Mouse (Mus musculus) embryonic facial prominence, embryonic 13.5 days (tissue): ENCODE results near the gene Dhx9. TPM values are rescaled to one million over a fixed set of nuclear protein-coding genes. Genes with fewer than 3 reads are reported as not detected.
"Not testable (repeated sequence)": the region's sequence is repeated elsewhere in the genome, so short reads cannot be mapped to it uniquely, and the experiment has no call there.

ENCODE experiments used
- ATAC-seq: fragments of 200-750 bp; cut with Nextera tagmentation; 2 replicates; pipeline ENCODE4 v1.8.0; 2017; ENCODE audit warnings: low read depth; ENCODE audit not compliant: insufficient number of reproducible peaks, insufficient read depth, low FRiP score, low TSS enrichment
- H3K27ac ChIP-seq: fragments of 300-500 bp; sonication (generic); 2 replicates; pipeline ENCODE4 v1.5.1; 2015; ENCODE audit warnings: moderate library complexity, mild to moderate bottlenecking, inconsistent platforms
- H3K27me3 ChIP-seq: fragments of 300-500 bp; sonication (generic); 2 replicates; pipeline ENCODE4 v1.6.1; 2015; ENCODE audit warnings: mild to moderate bottlenecking, inconsistent platforms
- H3K36me3 ChIP-seq: fragments of 300-500 bp; sonication (generic); 2 replicates; pipeline ENCODE4 v1.6.1; 2015; ENCODE audit warnings: mild to moderate bottlenecking, inconsistent platforms
- H3K4me1 ChIP-seq: fragments of 300-500 bp; sonication (generic); 2 replicates; pipeline ENCODE4 v1.6.1; 2015; ENCODE audit warnings: inconsistent platforms
- H3K4me2 ChIP-seq: fragments of 300-500 bp; sonication (generic); 2 replicates; pipeline ENCODE4 v1.6.1; 2015; ENCODE audit warnings: moderate library complexity, mild to moderate bottlenecking, inconsistent platforms
- H3K4me3 ChIP-seq: fragments of 300-500 bp; sonication (generic); 2 replicates; pipeline ENCODE4 v1.5.1; 2015; ENCODE audit warnings: mild to moderate bottlenecking, inconsistent platforms
- H3K9ac ChIP-seq: fragments of 300-500 bp; sonication (generic); 2 replicates; pipeline ENCODE4 v1.6.1; 2015; ENCODE audit warnings: mild to moderate bottlenecking, inconsistent platforms
- H3K9me3 ChIP-seq: fragments of 300-500 bp; sonication (generic); 2 replicates; pipeline ENCODE4 v1.6.1; 2016; ENCODE audit warnings: inconsistent platforms
- WGBS: fragments of 180-500 bp; shearing (Covaris S2); methylation state at CpG from one replicate; pipeline ENCODE4 v1.1.7; 2015; ENCODE audit warnings: mixed read lengths; 5-methylcytosine and 5-hydroxymethylcytosine counted together
- polyA plus RNA-seq: library from polyadenylated mRNA; unstranded; fragments of >200 nt; fragmentation: Nextera tagmentation; extraction: Ambion mirVana; gene quantifications from 2 replicates; pipeline ENCODE4 v1.2.1, GENCODE M21; 2015

Dhx9 gene
- polyA plus RNA-seq, 1 experiment from 2014 or later = 49.0 TPM

DNA sequence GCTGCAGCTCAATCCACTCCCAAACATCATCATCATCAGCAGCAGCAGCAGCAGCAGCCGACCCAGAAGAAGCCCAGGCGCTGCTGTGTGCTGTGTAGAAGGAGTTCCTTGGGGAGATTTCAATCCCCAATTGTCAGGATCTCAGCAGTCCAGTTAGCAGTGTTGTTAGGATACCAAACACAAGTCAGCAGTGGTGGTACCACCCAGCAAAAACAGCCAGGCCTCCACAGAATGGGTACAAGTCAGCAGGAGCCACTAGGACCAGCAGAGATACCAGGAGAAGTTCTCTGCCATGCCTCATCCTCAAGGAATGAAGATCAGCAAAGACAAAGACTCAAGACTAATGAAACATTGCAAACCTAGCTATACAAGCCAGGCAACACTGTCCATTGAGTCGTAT, 45.8 kb downstream of the Dhx9 start:
- Histone ChIP-seq H3K9me3 (no peaks in the 10 kb centered on the region), H3K27me3 (no peaks in the 10 kb centered on the region), H3K4me1 (no peaks in the 10 kb centered on the region), H3K36me3 (peaks cover 4% of the 10 kb centered on the region), H3K9ac (no peak overlapping the region), H3K27ac (no peak overlapping the region), H3K4me2 (no peak overlapping the region), H3K4me3 (no peak overlapping the region)
- WGBS = 78% methylated on average over 3 of the region's 3 CpGs
- no peak for ATAC-seq

DNA sequence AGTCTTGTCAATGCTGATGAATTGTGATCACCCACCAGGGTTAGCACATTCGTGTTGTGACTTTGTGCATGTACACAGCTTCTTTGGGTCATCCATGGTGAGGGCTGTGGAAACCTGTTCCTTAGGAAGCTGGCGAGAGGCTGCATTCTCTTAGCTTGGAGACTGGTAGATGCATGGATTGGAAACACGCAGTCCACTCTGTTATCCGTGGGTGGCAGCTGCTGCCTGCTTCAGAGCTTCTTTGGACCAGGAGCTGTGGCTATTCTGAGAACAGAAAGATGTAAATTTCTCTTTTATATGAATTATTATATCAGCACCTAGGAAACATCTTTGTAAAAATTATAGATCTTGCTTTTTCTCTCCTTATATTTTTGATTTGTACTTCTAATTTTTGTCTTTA, 46.7 kb downstream of the Dhx9 start:
- H3K27me3 ChIP-seq = no peaks in the 10 kb centered on the region
- H3K4me1 ChIP-seq = no peaks in the 10 kb centered on the region
- 82% methylated on average over 4 of the region's 4 CpGs for WGBS
- no peak overlapping the region for H3K9ac ChIP-seq
- no peak for ATAC-seq
- no peaks in the 10 kb centered on the region for H3K9me3 ChIP-seq
- H3K36me3 ChIP-seq = no peaks in the 10 kb centered on the region; the same call in 1 of the 2 replicates
- no peak overlapping the region for H3K27ac ChIP-seq
- no peak overlapping the region for H3K4me3 ChIP-seq
- no peak overlapping the region for H3K4me2 ChIP-seq

DNA sequence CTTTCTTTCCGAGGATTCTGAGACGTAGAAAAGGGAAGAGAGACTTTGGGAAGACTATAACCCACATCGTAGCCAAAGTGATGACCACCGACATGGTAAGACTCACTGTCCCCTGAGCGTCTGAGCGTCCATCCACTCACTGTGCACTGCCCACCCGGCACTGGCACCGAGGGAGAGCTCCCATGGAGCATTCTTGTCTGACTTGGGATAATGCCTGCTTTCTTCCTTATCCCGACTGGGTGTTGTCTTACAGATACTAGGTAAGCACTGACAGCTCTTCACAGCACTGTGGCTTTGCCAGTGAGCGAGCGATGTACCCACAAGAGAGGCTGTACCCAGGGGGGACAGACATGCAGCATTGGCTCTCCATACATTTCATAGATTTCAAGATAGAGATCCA, 49.9 kb downstream of the Dhx9 start:
- H3K36me3 ChIP-seq = no peaks in the 10 kb centered on the region
- H3K27me3 ChIP-seq = no peaks in the 10 kb centered on the region
- no peak overlapping the region for H3K27ac ChIP-seq
- H3K4me3 ChIP-seq = no peak overlapping the region
- H3K9ac ChIP-seq = no peak overlapping the region
- 89% methylated on average over 11 of the region's 11 CpGs for WGBS
- H3K9me3 ChIP-seq = no peaks in the 10 kb centered on the region
- H3K4me1 ChIP-seq = no peaks in the 10 kb centered on the region
- no peak overlapping the region for H3K4me2 ChIP-seq
- ATAC-seq = no peak

DNA sequence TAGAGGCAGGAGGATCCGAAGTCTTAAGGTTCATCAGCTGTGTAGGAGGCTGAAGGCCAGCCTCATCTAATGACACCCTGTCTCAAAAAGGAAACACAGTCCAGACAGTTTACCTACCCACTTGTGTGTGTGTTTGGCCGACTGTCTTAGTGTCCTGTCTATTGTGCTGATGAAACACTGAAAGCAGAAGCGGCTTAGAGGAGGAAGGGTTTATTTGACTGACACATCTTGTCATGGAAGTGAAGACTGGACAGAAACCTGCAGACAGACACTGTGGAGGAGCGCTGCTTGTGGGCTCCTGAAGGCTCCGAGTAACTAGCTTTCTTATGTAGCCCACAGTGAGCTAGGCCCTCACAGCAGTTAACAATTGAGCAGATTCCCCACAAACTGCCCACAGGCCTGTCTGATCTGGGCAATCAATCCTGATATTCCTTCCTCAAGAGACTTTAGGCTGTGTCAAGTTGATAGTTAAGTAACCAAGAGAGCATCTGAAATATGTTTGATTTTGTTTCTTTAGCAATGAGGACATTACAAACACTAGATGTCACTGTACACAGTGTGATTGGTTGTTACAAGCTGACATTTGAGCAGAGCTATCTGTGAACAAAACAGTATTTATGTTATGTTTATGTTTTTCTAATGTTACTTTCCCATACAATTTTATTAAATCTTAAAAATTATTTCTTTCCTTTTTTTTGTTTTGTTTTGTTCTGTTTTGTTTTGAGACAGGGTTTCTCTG, 53.4 kb downstream of the Dhx9 start:
- Histone ChIP-seq H3K4me1 (no peaks in the 10 kb centered on the region), H3K27ac (no peak overlapping the region), H3K36me3 (no peaks in the 10 kb centered on the region), H3K9ac (no peak overlapping the region), H3K4me2 (no peak overlapping the region), H3K27me3 (no peaks in the 10 kb centered on the region), H3K4me3 (no peak overlapping the region), H3K9me3 (no peaks in the 10 kb centered on the region)
- no peak for ATAC-seq
- WGBS = 86% methylated on average over 5 of the region's 5 CpGs

DNA sequence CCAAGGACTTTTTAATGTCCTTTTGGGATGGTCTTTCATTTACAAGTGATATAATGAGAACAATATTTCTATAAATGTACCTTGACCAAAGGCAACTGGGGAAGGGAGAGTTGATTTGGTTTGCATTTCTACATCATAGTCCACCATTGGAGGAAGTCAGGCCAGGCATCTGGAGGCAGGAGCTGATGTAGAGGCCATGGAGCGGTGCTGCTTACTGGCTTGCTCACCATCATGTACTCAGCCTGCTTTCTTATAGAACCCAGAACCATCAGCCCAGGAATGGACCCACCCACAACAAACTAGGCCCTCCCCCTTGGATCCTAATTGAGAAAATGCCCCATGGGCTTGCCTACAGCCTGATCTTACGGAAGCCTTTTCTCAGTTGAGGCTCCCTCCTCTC, 55.1 kb downstream of the Dhx9 start:
- ATAC-seq = no peak

DNA sequence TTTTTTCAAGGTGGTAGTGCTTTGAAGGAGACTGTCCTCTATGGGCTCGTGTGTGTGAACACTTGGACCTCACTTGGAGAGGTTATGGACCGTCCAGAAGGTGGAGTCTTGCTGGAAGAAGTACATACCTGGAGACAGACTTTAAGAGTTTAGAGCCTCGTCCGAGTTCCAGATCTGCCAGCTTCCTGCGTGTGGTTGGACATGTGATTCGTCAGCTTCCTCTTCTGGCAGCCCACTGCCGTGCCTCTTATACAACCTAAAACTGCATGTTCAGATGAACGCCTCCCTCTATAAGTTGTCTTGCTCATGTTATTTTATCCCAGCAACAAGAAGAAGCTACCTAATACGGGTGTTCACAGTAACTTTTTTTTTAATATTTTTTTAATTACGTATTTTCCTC, 55.8 kb downstream of the Dhx9 start:
- ATAC-seq = no peak
- Histone ChIP-seq H3K9me3 (no peaks in the 10 kb centered on the region), H3K9ac (no peak overlapping the region), H3K27ac (no peak overlapping the region), H3K27me3 (0 out of 2 replicates have a peak, but pooled peaks cover 3% of the 10 kb centered on the region), H3K36me3 (no peaks in the 10 kb centered on the region), H3K4me1 (no peaks in the 10 kb centered on the region), H3K4me2 (no peak overlapping the region), H3K4me3 (no peak overlapping the region)
- WGBS = 83% methylated on average over 10 of the region's 10 CpGs

More for the DNA sequence above, 55.1 kb downstream of the Dhx9 start:
- Histone ChIP-seq H3K4me2 (no peak overlapping the region), H3K9ac (no peak overlapping the region), H3K9me3 (no peaks in the 10 kb centered on the region), H3K4me1 (no peaks in the 10 kb centered on the region), H3K27ac (no peak overlapping the region), H3K36me3 (no peaks in the 10 kb centered on the region), H3K27me3 (no peaks in the 10 kb centered on the region), H3K4me3 (no peak overlapping the region)
- 73% methylated on average over 2 of the region's 2 CpGs for WGBS

DNA sequence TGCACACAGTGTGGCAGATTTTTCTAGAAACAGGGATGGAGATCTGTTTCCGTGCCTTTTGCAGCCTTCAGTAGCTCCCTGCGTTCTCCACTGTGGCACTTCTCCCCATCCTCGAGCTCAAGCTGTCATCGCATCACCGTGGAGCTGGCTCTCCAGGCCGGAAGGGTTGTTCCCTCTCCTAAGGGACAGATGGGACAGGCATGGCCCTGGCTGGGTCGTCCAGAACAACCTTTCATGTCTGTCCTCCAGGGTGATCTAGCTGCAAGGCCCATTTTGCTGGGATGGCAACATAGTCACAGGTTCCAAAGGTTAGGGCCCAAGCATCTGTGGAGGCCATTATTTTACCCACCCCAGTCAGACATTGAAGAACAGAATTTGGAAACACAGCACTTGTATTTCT, 56.3 kb downstream of the Dhx9 start:
- Histone ChIP-seq H3K27ac (no peak overlapping the region), H3K4me1 (no peaks in the 10 kb centered on the region), H3K4me3 (no peak overlapping the region), H3K27me3 (peaks cover 7% of the 10 kb centered on the region), H3K9me3 (no peaks in the 10 kb centered on the region), H3K36me3 (no peaks in the 10 kb centered on the region), H3K4me2 (no peak overlapping the region), H3K9ac (no peak overlapping the region)
- WGBS = 69% methylated on average over 7 of the region's 7 CpGs
- ATAC-seq = no peak

DNA sequence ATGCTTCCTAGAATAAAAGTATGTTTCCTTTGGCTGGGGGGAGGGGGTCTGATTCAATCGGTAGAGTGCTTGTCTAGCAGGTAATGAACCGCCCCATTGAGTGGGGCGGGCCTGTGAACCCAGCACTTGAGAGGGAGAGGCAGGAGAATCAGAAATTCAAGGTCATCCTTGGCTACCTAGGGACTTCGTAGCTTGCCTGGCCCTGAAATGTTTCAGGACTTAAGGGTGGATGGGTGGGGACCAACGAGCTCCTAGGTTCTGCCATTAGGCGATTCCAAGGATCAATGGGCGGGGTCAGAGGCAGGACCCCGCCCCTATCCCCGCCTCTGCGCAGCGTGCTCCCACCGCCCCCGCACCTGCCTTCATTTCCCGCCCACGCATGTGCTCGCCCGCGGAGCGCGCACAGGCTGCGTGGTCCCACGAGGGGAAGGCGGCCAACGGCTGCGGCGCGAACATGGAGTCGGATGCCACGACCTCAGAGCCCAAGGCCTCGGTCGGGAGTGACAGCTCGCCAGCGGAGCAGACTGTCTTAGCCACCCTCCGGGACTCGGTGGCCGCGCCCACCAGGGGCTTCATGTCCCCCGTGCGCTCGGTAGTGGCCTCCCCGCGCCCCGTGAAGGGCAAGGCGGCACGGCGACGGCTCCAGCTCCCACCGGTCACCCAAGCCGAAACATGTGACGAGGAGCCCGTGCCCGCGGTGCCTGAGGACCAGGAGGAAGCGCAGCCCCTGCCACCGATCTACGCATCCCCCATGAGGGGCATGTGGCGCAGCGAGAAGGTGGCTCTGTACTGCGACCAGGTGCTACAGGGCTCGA, 62.5 kb downstream of the Dhx9 start, which contains the start of gene Shcbp1l:
Gene Shcbp1l, plus strand, starts transcription at position 393 of the 815 bp plus-strand sequence.
- H3K9ac ChIP-seq = peak within 1 kb of the TSS; percentile 61
- peak; percentile 71 for ATAC-seq
- WGBS = 2% methylated on average over 53 of the region's 60 CpGs
- H3K36me3 ChIP-seq = no peaks in the 10 kb centered on the region
- peak within 1 kb of the TSS; percentile 54 for H3K4me3 ChIP-seq
- peak within 1 kb of the TSS; percentile 98 for H3K4me2 ChIP-seq
- peaks cover 15% of the 10 kb centered on the region for H3K4me1 ChIP-seq
- peaks cover 29% of the 10 kb centered on the region for H3K27me3 ChIP-seq
- H3K9me3 ChIP-seq = 0 out of 2 replicates have a peak, but pooled peaks cover 5% of the 10 kb centered on the region
- no peak within 1 kb of the TSS for H3K27ac ChIP-seq

DNA sequence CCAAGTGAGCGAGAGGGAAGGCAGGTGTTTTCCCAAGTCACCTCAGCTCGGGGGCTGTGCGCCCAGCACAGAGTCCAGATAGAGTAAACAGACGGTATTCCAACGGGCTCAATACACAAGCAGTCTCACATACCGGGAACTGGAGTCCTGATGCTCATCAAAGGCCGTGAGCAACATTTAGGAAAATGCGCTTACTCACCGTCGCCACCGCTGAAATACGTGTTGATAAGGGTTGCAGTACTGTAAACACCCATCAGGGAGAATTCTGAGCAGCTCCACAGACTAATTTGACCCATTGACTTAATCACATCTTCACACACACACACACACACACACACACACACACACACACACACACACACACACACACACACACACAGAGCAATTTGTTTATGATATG, 63.2 kb downstream of the Dhx9 start:
- Histone ChIP-seq H3K9ac (peak overlapping the region; percentile 61; the same call in 1 of the 2 replicates), H3K9me3 (0 out of 2 replicates have a peak, but pooled peaks cover 5% of the 10 kb centered on the region), H3K4me2 (peak overlapping the region; percentile 98), H3K4me1 (peaks cover 15% of the 10 kb centered on the region), H3K27ac (no peak overlapping the region), H3K4me3 (peak overlapping the region; percentile 54), H3K27me3 (peaks cover 29% of the 10 kb centered on the region), H3K36me3 (no peaks in the 10 kb centered on the region)
- no peak for ATAC-seq
- 36% methylated on average over 12 of the region's 12 CpGs for WGBS

DNA sequence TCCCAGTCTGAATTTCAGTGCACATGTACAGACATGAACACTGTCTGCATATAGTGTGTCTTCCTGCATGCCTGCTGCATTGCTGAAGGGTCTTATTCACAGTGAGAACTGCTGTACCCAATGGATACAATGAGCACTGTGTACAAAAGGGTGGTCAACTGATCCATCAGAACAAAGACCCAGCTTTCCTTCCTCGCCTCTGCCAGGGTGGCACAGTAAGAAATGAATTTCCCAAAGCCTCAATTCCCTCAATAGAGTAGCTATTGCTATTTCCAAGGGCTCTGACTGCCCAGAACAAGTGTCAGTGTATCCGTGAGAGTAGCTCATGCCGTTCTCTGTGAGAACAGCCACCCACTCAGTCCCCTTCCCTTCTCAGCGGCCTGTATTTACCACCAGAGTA, 69.7 kb downstream of the Dhx9 start:
- H3K36me3 ChIP-seq, H3K4me2 ChIP-seq, H3K4me3 ChIP-seq, H3K9me3 ChIP-seq, ATAC-seq, H3K4me1 ChIP-seq, H3K9ac ChIP-seq, H3K27me3 ChIP-seq, H3K27ac ChIP-seq: not testable (repeated sequence)
- WGBS = 71% methylated on average over 4 of the region's 4 CpGs

DNA sequence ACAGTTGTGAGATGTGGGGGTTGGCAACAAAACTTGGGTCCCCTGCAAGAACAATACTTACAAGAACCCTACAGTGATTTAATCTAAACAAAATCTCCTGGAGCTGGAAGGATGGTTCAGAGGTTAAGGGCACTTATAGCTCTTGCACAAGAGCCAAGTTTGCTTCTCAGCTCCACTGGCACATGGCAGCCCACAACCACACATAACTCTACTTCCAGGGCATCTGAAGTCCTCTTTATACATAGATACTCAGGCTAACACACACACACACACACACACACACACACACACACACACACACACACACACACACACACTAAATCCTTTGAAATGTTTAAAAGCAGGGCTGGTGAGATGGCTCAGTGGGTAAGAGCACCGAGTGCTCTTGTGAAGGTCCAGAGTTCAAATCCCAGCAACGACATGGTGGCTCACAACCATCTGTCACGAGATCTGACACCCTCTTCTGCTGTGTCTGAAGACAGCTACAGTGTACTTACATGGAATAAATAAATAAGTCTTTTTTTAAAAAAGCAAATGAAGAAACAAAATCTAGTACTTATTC, 71.1 kb downstream of the Dhx9 start:
- 82% methylated on average over 3 of the region's 3 CpGs for WGBS
- not testable (repeated sequence) for H3K9ac ChIP-seq, H3K4me3 ChIP-seq, H3K4me2 ChIP-seq, ATAC-seq, H3K36me3 ChIP-seq, H3K27ac ChIP-seq, H3K27me3 ChIP-seq, H3K9me3 ChIP-seq, H3K4me1 ChIP-seq
